Mouse (Mus musculus) cerebellum, adult 9-11 months (tissue): Measurements from ENCODE around the gene Bard1.

ENCODE experiments used
- DNase-seq: peaks from one replicate; pipeline ENCODE4 v3.0.0; 2022

Bard1 gene

DNA sequence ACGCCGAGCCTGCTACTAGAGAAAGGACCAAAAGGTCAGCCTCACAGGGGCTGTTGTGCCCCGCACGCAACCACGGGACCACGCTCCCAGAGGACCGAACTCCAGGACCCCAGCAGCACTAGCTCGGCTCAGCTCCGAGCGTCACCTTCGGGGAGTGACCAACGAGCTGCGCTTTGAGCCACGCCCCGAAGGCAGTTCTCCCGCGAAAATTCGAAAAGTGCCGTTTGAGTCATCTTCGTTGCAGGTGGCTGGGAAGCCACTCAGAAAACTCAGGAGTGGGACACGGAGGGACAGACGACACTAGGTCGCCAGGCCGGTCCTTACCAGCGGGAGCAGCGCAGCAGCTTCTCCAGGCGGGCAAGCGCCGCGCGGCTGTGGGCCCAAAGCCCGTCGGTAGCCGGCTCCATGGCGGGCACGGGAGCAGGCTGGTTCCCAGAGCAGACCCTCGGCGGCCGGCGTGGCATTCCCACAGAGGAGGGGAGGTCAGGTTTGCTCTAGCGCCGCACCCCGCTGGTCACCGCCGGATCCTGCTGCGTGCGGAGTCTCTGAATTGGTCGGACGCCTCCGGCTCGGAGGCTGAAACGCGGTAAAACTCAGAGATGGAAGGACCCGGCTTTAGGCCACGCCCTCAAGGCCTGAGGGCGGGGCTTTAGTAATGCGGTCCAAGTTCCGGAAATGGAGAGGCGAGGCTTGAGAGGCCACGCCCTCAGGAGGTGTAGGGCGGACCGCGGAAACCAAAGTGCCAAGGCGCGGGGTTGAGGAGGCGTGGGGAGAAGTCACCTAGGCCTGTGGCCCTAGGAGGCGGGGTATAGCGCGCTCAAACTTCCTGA is at the start of gene Bard1:
Gene Bard1 (minus strand): TSS at position 803 of the 830 bp plus-strand sequence.
- DNase-seq = peak; percentile 54

DNA sequence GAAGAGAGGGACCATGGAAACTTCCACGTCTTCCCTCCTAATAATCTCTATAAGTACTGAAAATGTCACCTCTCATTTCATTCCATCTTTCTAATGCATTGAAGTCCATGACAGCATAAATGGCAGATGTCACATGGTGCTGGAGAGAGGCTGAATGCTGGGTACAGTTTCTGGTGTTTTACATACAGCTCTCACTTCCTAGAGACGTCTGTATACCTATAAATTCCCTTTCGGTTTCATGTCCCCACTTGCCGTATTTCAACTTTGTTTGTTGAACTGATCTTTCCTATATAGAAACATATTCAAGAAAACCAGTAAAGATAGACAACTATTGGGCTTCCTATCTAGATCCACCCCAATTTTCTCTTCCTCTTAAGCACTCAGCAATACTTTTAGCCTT is 24.2 kb upstream of the Bard1 start:
- no peak for DNase-seq

DNA sequence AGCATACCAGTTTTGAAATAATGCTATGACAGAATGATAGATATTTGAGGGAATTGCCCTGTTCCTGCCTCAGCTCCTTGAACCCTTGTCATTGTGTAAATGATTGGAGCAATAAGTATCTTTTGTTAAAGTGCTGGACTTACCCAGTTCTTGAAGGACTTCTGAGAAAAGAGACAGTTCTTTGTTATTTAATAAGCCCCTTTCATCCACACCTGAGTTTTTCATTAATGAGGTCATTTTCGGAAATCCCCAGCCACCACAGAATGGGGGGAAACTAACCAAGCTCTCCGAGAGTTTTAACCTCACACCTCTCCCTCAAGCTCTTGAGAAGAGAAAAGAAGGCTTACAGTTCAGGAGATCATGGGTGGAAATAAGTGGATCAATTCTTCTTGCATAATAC is 15.6 kb upstream of the Bard1 start:
- no peak for DNase-seq

DNA sequence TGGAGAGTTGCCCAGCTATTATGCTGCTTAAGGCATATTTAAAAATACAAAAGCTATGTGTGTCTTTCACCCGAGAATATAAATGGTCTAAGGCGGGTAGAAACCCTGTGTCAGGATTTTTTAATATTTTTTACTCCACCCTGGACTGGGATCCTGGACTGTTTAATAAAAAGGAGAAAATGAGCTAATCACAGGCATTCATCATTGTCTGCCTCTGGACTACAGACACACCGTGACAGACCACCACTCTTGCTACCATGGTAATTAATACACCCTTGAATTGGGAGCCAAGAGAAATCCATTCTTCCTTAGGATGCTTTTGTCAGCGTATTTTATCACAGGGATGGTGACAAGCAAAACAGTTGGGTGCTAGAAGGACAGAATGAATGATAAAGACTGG is 14.3 kb upstream of the Bard1 start:
- DNase-seq = no peak

DNA sequence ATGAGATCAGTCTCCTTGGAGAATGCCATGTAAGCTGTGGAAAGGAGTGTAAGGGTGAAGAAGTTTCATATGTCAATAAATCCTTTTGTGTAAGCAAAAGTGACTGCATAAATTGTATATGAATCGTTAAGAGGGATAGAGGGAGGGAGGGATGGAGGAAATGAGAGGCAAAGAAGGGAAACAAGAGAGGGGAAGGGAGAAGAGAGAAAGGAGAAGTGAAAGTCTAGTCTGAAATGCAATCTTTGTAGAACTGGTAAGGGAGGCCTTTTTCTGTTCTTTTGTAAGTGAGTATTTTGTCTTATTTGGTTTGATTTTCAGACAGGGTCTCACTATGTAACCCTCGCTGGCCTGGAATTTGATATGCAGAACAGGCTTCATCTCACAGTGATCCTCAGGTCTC is 12.8 kb upstream of the Bard1 start:
- DNase-seq = no peak

DNA sequence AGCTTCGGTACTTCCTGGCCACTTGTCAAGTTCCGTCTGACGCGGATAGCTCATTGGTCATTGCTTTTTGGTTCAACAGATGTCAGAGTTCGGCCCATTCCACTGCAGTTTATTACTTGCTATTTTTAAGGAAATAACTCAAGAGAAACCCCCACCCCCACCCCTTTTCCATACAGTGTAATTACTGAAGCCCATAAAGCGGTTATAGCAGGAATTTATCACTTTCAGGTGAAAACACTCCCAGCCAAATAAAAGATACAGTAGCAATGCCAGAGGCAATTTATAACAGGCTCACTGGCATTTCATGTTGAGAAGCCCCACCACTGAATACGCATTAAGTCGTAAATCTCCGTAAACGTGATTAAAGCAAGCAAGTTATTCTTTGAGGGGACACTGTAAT is 6.9 kb upstream of the Bard1 start:
- DNase-seq = no peak

DNA sequence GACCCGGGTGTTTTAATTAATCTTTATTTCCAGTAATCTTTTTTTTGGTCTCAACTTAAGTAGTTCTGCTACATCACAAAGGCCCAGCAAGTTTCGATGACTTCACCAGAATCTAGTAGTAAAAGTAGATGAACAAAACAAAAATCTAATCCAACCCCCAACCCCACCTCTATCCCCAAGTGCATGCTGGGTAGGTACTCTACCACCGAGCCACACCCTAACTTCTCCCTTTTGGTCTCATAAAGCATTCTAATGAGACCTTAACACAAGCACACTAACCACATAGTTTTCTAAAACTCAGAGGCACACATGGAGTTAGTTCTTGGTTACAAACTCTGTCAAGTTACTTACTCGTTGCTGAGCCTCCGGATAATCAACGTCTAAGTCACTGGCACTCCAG is 3.2 kb upstream of the Bard1 start:
- DNase-seq = no peak

DNA sequence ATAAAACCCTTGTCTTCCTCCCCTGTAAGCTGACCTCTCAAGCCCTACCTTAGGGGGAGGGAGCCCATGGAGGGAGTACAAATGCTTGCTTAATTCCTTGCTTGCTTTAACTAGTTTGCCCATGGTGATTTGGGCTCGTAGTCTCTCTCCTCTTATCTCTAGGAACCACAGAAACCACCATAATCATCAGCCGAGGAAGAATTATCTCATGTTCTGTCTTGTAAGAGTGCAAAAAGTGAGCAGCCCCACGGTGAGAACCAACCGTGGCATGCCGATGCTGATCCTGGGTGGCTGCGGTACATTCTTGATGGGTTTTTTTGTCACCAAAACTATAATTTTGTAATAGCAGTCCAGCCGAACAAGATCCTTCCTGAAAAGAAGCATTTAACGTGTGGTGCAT is 2.8 kb upstream of the Bard1 start:
- no peak for DNase-seq

DNA sequence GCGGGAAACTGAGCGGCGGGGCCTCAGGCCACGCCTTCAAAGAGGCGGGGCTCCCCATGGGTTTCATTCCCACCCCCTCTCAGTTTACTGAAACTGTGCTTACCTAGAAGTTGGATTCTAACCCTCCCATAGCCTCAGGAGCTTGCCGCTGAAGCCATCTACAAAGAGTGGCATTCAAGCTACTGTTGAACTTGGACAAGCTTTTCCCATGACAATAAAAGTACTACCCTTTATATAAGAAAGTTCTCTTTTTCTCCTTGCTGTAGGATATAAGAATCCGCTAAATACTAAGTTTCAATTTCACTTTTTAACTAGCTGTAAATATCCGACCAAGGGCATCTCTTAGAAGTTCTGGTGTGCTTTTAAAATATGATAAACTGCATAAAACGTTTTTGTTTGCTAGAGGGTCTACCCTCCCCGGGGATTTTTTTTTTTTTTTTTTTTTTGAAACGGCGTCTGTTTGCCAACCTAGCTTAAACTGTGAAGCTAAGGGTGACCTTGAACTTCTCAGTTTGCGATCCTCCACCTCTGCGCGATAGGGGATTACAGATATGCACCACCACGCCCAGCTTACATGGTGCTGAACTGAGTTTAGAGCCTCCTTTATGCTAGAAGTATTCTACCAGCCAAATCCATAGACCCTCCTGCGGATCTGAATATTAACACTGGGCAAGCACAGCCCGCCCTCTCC is 373 bp upstream of the Bard1 start:
- DNase-seq = no peak

DNA sequence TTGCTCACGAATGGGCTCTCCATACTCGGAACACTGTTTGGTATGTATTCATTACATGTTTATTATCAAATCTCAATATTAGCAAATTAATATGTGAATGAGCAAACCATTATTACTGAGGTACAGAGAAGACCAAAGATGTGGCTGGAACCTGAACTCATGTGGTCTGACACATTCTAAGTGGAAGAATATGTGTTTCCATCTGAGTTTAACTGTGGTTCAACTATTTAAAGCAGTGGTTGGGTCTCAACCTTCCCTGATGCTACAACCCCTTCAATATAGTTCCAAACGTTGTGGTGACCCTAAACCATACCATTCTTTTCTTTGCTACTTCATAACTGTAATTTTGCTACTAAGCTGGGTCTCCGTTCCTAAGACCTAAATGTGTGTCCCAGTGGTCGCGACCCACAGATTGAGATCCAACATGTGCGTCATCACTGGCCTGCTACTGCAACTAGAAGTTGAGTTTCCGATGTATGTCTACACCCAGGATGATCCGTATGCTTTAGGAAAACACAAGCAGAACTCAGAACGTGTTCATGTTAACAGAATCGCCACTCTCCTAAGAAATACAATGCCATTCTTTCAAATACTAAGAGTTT is 1.5 kb downstream of the Bard1 start:
- DNase-seq = no peak

DNA sequence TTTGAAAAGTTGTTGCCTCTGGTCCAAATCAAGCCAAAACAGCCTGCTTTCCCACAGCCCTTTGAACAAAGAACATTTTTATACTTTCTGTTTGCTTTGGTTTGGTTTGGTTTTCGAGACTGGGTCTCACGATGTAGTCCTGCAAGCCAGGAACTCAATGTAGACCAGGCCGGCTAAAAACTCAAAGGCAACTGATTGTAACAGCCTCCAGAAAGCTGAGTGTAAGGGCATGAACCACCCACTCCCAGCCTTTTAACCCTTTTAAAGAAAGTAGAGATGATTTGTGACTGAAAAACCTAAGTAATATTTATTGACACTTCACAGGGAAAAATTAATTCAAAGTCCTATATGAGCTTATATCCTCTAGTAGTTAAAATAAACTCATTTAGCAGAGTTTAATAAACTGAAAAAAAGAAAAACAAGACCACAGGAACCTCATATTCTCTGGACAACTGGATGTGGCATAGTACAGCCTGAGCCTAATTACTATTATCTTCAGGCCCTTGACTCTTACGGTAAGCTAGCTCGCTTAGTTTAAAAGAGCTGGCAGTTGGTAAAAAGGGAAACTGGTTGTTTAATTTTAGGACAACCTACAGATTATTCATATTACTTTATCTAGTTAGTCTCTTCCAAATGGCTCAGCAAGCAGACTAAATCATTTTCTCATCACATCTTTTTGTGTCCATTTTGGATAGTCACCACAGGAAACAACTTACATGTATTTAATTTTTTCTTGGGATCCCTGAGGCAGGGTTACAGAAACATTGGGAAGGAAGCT is 2.2 kb downstream of the Bard1 start:
- no peak for DNase-seq

DNA sequence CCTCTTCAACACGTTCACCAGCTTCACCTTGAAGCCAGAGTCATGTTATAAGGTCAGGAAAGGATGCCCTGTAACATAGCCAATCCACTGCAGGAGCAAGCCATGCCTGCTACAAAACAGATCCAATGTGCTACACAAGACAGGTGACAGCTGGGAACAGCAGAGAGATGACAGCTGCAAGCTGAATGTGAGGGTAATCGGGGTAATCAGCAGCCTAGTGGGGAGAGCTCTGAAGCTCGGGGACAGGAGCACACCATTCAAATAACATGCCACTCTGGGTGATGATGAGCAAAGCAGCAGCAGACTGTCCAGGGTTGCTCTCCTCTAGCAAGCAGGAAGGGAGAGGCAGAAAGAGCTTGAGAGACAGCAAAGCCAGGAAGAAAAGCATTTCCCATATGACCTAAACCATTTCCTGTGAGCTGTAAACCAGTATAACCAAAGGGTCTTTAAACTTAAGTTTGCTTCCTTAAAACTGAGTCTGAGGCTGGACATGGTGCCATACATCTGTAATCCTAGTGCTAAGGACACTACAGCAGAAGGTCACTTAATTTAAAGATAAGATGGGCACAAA is 2.9 kb downstream of the Bard1 start:
- DNase-seq = no peak

DNA sequence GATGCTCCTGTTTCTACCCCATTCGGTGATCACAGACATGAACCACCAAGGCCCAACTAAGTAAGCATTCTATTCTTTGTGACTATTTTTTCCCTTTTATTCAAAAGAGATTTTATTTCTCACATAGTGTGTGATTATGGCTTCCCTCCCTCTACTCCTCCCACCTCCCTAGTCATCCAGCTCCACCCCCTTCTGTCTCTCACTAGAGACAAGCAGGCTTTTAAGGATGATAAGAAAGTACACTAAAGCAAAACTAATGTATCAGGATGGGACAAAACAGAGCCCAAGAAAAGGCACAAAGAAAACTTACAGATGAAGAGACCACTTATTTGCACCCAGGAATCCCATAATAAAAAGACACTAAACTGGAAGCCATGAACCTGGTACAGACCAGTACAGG is 6.9 kb downstream of the Bard1 start:
- no peak for DNase-seq

DNA sequence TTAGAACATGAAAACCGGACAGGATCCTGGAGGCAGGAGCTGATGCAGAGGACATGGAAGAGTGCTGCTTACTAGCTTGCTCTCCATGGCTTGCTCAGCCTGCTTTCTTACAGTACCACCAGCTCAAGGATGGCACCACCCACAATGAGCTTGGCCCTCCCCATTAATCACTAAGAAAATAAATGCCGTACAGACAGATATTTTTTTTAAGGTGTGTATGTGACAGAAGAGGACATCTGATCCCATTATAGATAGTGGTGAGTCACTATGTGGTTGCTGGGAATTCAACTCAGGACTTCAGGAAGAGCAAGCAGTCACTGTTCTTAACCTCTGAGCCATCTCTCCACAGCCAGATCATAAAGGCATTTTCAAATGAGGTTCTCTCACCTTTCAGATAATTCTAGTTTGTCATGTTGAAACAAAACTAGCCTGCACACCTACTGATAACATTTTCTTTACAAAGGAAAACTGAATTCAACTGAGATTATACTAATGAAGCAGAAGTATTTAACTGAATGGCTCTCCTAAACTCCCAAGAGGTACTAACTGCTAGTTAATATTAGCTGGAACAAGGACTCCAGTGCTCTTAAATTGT is 7.6 kb downstream of the Bard1 start:
- DNase-seq = no peak

DNA sequence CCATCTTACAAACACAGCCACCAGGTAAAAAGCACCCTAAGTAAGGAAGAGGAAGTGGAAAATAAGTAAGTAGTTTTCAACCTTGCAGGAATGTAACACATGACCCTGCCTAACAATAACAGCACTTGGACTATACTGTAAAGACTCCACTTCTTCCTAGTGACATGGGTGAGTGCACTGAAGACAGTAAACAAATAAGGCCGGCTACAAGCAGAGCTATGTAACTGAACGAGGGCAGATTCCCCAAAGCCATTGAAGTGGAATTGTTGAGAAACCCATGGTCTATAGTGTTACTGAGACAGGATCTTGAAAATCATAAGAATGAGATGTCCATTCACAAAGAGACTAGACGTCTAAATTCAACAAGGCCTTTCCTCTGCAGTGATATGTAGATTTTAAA is 27.3 kb downstream of the Bard1 start:
- DNase-seq = no peak

DNA sequence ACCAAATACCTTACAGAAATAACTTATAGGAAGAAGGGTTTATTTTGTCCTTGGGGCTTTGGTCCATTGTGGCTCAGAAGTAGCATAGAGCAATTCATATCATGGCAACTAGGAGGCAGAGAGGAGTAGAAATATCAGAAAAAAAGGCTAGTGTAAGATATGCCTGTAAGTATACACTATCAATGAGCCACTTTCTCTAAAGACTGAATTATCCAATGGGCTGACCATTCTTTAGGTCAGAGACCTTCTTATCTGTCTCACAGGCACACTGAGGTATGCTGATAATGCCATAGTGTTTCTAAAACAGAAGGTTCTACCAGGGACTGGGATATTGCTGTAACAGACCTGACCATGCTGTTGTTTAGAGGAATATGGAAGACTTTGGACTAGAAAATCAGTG is 32.2 kb downstream of the Bard1 start:
- DNase-seq = no peak

DNA sequence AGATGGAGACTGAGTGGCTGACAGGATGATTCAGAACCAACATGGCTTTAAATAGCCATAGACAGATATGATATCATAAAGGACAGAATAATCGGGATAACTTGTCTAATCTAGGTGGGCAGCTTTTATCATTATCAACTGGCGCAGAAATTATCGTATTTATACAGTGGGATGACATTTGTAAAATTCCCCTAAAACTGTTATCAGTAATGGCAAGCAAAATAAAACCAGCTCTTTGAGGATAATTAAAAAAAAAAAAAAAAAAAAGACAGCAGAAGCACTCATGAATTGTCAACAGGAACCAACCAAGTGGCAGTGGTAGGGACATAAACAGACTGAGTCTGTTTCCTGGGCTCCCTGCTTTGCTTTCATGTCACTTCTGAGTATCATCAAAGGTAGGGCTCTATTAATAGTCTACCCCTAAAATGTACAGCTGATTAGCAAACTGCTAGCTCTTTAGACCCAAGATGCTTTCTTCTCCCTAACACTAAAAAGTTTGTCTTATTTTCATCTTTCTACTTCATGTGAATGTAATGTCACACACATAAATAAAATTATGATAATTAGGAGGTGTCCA is 34.1 kb downstream of the Bard1 start:
- no peak for DNase-seq

DNA sequence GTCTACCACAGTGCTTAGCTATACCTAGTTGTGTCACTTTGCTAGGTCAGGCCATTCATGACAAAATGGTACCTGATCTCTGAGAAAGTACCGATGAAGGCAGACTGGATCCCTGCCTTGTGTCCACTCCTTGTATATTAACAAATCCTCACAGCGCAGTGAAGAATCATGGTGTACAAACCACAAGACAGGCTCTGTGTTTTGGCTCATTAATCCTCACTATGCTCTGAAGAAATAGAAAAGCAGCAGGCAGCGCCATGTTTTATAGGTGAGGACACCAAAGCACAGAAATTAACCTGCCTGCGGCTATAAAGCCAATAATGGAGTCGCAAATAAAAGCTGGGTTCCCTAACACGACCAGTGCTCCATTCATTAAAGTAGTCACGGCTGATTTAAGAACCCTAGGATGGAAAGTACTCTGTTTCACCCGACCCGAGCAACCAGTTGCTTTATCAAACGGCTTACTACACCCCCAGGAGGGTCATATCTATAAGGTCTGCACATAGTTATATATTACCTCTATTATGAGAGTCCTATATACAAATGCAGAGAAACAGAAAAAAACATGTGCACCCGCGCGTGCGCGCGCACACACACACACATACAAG is 39.0 kb downstream of the Bard1 start:
- no peak for DNase-seq

DNA sequence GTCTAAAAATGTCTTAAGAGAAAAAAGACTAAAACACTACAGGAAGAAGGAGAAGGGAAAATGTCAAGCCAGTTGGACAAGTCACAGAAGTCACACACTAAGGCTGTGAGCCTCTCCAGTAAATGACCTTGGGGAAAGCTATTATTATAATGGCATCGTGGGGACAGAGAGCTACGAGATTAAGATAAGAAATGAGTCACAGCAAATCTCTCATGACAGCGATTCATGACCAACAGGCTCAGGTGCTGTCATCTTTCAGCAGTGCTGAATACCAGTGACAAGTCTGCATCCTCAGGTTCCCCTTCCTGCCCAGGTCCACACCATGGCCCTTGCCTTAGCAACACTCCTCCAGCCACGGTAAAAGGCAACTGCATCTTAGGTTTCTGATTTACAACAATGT is 46.8 kb downstream of the Bard1 start:
- DNase-seq = no peak

DNA sequence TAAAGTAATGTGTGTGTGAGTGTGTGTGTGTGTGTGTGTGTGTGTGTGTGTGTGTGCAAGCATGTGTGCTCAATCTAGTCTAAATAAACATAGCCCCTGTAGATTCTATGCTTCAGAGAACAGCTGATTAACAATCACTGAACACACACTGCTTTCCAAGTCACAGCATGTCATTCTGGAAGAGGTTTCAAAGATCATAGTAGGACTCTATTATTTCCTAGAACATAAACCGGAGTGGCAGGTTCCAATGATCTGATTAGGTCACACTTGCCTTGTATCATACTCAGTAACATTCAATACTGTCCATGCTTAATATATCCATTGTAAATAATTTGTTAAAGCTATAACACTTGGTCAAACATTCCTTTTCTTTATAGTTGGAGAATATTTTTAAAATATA is 47.5 kb downstream of the Bard1 start:
- no peak for DNase-seq

DNA sequence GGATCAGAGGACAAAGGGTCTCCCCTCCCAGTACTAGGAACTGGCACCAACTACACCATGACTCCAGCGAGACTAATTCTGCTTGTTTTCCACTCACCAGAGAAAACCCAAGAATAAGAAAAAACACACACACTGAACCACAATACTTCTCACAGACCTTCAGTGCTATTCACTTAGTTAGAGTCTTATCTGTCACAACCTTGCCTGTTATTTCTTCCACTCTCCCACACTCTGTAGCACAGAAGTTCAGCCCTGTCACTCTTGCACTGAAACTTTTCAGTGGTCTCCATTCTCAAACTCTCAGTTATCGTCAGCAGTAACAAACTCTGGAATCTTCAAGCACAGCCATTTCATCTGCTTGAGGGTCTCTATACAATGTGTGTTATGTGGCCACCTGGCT is 50.2 kb downstream of the Bard1 start:
- no peak for DNase-seq

DNA sequence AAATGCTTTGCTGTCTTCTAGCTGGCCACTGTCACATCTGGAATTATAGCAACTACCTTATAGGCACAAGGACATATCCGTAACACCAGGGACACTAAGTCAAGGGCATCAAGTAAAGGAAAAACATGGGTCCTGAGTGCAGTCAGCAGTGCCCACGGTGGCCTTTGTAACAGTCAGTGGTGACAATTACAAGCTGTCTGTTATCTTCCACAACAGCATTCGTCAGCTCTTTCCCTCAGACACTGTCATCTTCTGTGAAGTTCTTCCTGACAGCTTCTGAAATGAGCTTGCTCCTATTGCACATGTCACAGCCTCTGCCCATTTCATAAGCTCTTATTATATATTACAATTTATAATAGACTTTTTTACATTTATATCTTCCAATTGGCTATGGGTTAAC is 50.7 kb downstream of the Bard1 start:
- DNase-seq = no peak
